Mouse (Mus musculus) kidney, embryonic 14.5 days (tissue): ENCODE results near the gene Rnf217. TPM values are rescaled to one million over a fixed set of nuclear protein-coding genes. Genes with fewer than 3 reads are reported as not detected.

Source experiments
- ATAC-seq: fragments of 200-750 bp; cut with Nextera tagmentation; 2 replicates; pipeline ENCODE4 v1.8.0; 2017; ENCODE audit warnings: moderate number of reproducible peaks, mild to moderate bottlenecking, moderate TSS enrichment, moderate library complexity; ENCODE audit not compliant: low FRiP score, low TSS enrichment
- H3K27ac ChIP-seq: fragments of 300-500 bp; sonication (generic); 2 replicates; pipeline ENCODE4 v1.5.1; 2014; ENCODE audit warnings: low read depth, mild to moderate bottlenecking, low read length, moderate library complexity, mixed read lengths
- H3K27me3 ChIP-seq: fragments of 300-500 bp; sonication (generic); 2 replicates; pipeline ENCODE4 v1.6.1; 2014; ENCODE audit warnings: mild to moderate bottlenecking, low read length; ENCODE audit not compliant: control insufficient read depth, insufficient read depth
- H3K36me3 ChIP-seq: fragments of 300-500 bp; sonication (generic); 2 replicates; pipeline ENCODE4 v1.6.1; 2014; ENCODE audit warnings: low read length, mixed read lengths; ENCODE audit not compliant: control insufficient read depth, insufficient read depth
- H3K4me1 ChIP-seq: fragments of 300-500 bp; sonication (generic); 2 replicates; pipeline ENCODE4 v1.6.1; 2014; ENCODE audit warnings: low read length, mixed read lengths; ENCODE audit not compliant: control insufficient read depth, insufficient read depth
- H3K4me2 ChIP-seq: fragments of 300-500 bp; sonication (generic); replicated peaks from 2 replicates; pipeline ENCODE4 v1.6.1; 2014; ENCODE audit warnings: low read depth, mild to moderate bottlenecking, low read length
- H3K4me3 ChIP-seq: fragments of 300-500 bp; sonication (generic); 2 replicates; pipeline ENCODE4 v1.5.1; 2014; ENCODE audit warnings: mild to moderate bottlenecking, low read length
- H3K9ac ChIP-seq: fragments of 300-500 bp; sonication (generic); 2 replicates; pipeline ENCODE4 v1.6.1; 2014; ENCODE audit warnings: low read depth, mild to moderate bottlenecking, low read length, moderate library complexity
- H3K9me3 ChIP-seq: fragments of 300-500 bp; sonication (generic); 2 replicates; pipeline ENCODE4 v1.6.1; 2016; ENCODE audit warnings: low read length; ENCODE audit not compliant: control insufficient read depth
- WGBS: fragments of 180-500 bp; shearing (Covaris S2); extraction: QIAGEN DNeasy Blood & Tissue Kit; methylation state at CpG from one replicate; pipeline ENCODE4 v1.1.7; 2014; 5-methylcytosine and 5-hydroxymethylcytosine counted together
- polyA plus RNA-seq: library from polyadenylated mRNA; unstranded; fragments of >200 nt; fragmentation: Nextera tagmentation; extraction: Ambion mirVana; gene quantifications from 2 replicates; pipeline ENCODE4 v1.2.1, GENCODE M21; 2014

The Rnf217 gene
- polyA plus RNA-seq, 1 experiment from 2014 or later = 2.5 TPM

DNA sequence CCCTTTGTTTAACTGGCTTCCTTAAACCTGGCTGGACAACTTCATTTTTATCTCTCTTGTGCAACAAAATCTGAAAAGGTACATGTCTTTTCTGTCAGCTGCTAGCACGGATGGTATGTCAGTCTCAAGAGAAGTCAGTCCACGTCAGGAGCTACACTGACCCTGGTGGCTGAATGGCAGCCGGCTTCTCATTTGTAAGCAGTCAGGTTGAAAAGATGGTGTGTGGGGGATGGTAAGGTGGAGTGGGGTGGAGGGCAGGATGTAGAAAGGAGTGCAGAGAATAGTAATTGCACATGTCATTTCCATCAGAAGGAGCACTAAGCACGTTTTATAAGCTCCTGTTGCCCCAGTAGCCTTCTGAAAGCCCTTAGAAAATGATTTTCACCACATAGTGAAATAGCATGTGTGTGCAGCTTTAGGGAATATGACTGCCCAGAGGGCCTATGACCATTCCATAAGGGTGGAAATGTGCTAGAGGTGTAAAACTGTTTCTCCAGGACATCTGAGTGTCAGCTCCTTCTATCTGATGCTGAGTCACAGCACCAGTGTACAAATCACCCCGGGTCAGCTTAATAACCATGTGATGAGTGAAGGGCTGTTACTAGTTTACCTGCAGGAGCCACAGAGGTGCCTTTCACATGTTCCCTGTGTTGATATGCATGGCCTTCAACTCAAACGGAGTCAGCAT is 80.5 kb downstream of the Rnf217 start:
- Histone ChIP-seq H3K4me2 (no peak overlapping the region), H3K27me3 (no peaks in the 10 kb centered on the region), H3K9ac (no peak overlapping the region), H3K4me1 (no peaks in the 10 kb centered on the region), H3K4me3 (no peak overlapping the region), H3K27ac (no peak overlapping the region), H3K36me3 (no peaks in the 10 kb centered on the region), H3K9me3 (no peaks in the 10 kb centered on the region)
- 53% methylated on average over 6 of the region's 6 CpGs for WGBS
- ATAC-seq = no peak

DNA sequence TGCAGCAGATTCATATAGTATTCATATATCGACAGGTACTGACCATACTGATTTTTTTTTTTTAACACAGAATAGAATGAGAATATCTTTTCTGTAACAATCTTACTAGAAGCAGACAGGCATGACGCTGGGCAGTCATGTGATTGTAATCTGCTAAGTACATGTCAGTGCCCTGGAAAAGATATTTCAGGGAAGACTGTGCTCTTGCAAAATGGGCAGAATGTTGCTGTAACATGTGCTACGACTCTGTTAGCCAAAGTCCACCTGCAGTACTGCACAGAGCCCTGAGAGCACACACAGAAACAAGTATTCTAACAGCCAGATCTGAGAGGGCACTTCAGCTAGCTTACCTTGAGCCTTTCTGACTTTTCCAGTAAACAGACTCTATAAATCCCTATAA is 83.3 kb downstream of the Rnf217 start:
- H3K27me3 ChIP-seq = no peaks in the 10 kb centered on the region
- H3K27ac ChIP-seq = no peak overlapping the region
- no peak overlapping the region for H3K9ac ChIP-seq
- H3K9me3 ChIP-seq = no peaks in the 10 kb centered on the region
- no peak overlapping the region for H3K4me3 ChIP-seq
- no peak overlapping the region for H3K4me2 ChIP-seq
- H3K36me3 ChIP-seq = no peaks in the 10 kb centered on the region
- ATAC-seq = no peak
- 84% methylated on average over 3 of the region's 3 CpGs for WGBS
- no peaks in the 10 kb centered on the region for H3K4me1 ChIP-seq

DNA sequence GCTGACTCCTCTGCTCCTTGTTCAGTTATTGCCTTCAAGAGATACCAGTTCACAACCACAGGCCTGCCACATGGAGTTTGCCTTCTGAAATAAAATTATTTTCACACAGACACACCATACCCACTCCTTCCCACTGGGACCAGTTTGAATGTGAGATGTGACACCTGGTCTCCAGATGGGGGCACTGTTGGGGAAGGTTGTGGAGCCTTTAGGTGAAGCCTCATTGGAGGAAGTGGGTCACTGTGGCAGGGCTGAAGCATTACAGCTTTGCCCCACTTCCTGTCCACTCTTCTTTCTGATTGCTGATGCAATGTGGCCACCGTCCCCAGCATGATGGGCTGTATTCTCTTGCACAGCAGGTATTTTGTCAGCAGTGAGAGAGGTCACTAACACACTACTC is 89.6 kb downstream of the Rnf217 start:
- Histone ChIP-seq H3K27me3 (no peaks in the 10 kb centered on the region), H3K27ac (no peak overlapping the region), H3K4me3 (no peak overlapping the region), H3K4me1 (no peaks in the 10 kb centered on the region), H3K4me2 (no peak overlapping the region), H3K9ac (no peak overlapping the region), H3K36me3 (no peaks in the 10 kb centered on the region), H3K9me3 (no peaks in the 10 kb centered on the region)
- no peak for ATAC-seq
- 88% methylated on average over 1 of the region's 1 CpGs for WGBS

DNA sequence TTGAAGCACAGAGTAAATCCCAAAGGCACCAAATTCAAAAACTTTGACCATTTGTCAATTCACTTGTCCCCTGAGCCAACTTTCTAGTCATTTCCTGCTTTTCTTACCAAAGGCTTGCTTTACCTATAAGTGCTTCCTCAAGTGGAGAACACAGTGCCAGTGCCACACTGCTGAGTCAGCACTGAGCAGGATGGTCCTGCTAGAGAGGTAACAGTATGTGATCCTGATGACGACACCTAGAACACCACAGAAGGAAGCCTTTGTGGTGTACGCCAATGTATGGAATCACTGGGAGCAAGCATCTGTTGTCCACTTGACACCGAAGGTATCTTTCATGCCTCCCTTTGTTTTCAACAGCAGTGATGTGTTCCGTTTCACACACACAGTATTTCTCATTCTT is 90.8 kb downstream of the Rnf217 start:
- Histone ChIP-seq H3K36me3 (no peaks in the 10 kb centered on the region), H3K9me3 (no peaks in the 10 kb centered on the region), H3K9ac (no peak overlapping the region), H3K4me1 (no peaks in the 10 kb centered on the region), H3K27ac (no peak overlapping the region), H3K27me3 (no peaks in the 10 kb centered on the region), H3K4me2 (no peak overlapping the region), H3K4me3 (no peak overlapping the region)
- 97% methylated on average over 4 of the region's 4 CpGs for WGBS
- ATAC-seq = no peak

DNA sequence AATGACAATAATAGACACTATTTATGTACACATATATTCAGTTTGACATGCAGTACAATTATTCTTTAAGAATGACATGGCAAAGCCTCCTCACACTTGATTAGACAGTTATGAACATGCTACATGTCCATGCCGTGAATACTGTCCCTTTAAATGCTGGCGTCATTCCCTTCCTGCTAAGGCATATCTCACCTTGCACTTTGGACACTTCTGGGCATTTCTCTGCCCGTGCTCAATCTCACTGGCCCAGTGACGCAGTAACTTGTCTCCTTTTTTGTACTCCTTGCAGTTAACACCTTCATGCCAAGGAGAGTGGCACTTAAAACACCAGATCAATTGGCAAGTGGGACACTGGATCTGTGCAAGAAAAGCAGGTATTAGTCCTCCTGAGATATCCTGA is 91.8 kb downstream of the Rnf217 start:
- Histone ChIP-seq H3K27ac (no peak overlapping the region), H3K9ac (no peak overlapping the region), H3K4me1 (no peaks in the 10 kb centered on the region), H3K4me2 (no peak overlapping the region), H3K36me3 (no peaks in the 10 kb centered on the region), H3K9me3 (no peaks in the 10 kb centered on the region), H3K27me3 (no peaks in the 10 kb centered on the region), H3K4me3 (no peak overlapping the region)
- ATAC-seq = no peak
- 65% methylated on average over 4 of the region's 4 CpGs for WGBS

DNA sequence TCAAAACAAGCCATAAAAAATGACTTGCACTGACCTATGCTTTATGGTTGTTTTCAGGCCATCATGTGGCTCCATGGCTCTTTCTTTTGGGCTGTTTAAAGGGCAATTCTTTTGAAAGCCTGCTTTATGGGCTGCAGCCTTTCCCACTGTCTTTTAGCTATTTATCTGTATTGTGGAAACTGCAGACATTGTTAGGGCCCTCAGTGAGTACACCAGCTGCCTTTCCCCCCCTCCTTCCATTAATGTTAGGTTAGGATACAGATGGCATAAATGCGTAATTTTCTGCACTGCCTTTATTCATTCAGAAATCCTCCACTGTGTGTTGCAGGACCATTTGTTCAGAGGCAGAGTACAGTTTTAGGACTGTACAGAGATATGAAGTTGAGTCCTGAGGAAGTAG is 93.1 kb downstream of the Rnf217 start:
- Histone ChIP-seq H3K27me3 (no peaks in the 10 kb centered on the region), H3K4me1 (no peaks in the 10 kb centered on the region), H3K4me2 (no peak overlapping the region), H3K36me3 (no peaks in the 10 kb centered on the region), H3K9ac (no peak overlapping the region), H3K4me3 (no peak overlapping the region), H3K9me3 (no peaks in the 10 kb centered on the region), H3K27ac (no peak overlapping the region)
- WGBS = 58% methylated on average over 1 of the region's 1 CpGs
- ATAC-seq = no peak

DNA sequence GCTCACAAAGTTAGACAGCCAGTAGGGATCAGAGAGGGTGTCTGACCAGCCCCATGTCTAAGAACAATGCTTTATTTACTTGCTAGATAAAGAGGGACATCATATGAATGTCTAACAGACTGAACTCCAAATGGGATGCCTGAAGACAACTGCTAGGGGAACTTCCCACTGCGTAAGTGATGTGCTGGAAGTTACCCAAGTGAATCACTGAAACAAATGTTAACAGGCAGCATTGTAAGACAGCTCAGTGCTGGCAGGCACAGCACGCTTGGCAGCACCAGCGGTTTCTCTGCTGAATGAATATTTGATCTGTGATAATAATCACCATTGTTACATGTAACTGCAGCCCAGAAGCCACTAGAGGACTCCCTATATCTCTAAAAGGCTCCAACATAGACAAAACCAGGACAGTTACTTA is 104.8 kb downstream of the Rnf217 start:
- no peak for ATAC-seq
- Histone ChIP-seq H3K4me2 (no peak overlapping the region), H3K4me1 (no peaks in the 10 kb centered on the region), H3K27me3 (no peaks in the 10 kb centered on the region), H3K9me3 (no peaks in the 10 kb centered on the region), H3K4me3 (no peak overlapping the region), H3K9ac (no peak overlapping the region), H3K36me3 (no peaks in the 10 kb centered on the region; the same call in 1 of the 2 replicates), H3K27ac (no peak overlapping the region)
- WGBS = 72% methylated on average over 3 of the region's 3 CpGs

DNA sequence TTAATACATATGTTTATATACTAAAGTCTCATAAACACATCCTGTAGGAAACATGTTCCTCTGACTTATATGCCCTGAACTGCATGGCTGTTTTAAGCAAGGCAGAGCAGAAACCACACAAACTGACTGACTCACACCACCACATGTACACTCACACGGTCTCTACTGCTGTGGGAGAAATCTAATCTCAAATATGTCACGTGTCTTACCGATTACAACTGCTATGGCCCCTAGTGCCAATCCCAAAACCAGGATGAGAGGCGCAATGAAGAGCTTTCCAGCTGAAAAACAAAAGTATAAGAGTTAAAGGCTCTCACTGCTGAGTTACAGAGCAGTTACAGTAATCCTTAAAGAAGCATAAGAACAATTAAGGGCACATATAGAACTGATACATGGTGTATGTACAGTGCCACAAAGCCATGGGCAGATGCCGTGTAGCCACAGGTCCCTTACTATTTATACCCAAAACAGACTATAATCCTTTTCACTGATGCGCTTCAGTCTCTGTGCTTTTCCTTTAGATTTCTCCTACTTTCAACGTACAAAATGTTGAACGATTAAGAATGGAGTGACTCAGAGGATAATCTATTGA is 105.3 kb downstream of the Rnf217 start:
- no peak overlapping the region for H3K9ac ChIP-seq
- no peak overlapping the region for H3K4me2 ChIP-seq
- H3K9me3 ChIP-seq = no peaks in the 10 kb centered on the region
- no peaks in the 10 kb centered on the region; the same call in 1 of the 2 replicates for H3K36me3 ChIP-seq
- H3K27ac ChIP-seq = no peak overlapping the region
- H3K4me3 ChIP-seq = no peak overlapping the region
- no peaks in the 10 kb centered on the region for H3K27me3 ChIP-seq
- H3K4me1 ChIP-seq = no peaks in the 10 kb centered on the region
- ATAC-seq = no peak
- 95% methylated on average over 8 of the region's 8 CpGs for WGBS

DNA sequence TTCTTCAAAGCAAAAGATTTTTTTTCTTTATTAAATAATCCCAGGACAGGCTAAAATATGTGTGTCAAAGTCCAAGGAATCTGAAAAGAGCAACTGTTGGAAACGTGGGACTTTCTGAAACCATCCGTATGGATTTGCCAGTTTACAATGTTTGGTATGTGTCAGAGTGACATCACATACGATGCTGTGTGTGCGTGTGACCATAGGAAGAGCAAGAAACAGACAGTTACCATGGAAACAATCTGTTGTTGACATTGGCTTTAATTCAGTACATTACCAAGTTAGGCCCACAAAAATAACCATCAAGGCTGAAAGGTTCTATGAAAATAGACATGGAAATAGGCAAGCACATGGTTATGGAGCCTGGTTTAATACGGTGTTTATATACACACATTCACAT is 107.3 kb downstream of the Rnf217 start:
- Histone ChIP-seq H3K36me3 (no peaks in the 10 kb centered on the region; the same call in 1 of the 2 replicates), H3K27me3 (no peaks in the 10 kb centered on the region)
- WGBS = 71% methylated on average over 5 of the region's 5 CpGs

More for the DNA sequence above, 107.3 kb downstream of the Rnf217 start:
- Histone ChIP-seq H3K4me1 (no peaks in the 10 kb centered on the region), H3K4me3 (no peak overlapping the region), H3K4me2 (no peak overlapping the region), H3K27ac (no peak overlapping the region), H3K9me3 (no peaks in the 10 kb centered on the region), H3K9ac (no peak overlapping the region)
- ATAC-seq = no peak
